Mouse (Mus musculus) limb, embryonic 14.5 days (tissue): ENCODE data around the gene Irf1. TPM values are rescaled to one million over a fixed set of nuclear protein-coding genes. Genes with fewer than 3 reads are reported as not detected.
"Not testable (repeated sequence)": the region's sequence is repeated elsewhere in the genome, so short reads cannot be mapped to it uniquely, and the experiment has no call there.

Experiments used
- ATAC-seq: fragments of 200-750 bp; cut with Nextera tagmentation; 2 replicates; pipeline ENCODE4 v1.8.0; 2017; ENCODE audit warnings: low read depth, moderate number of reproducible peaks, moderate TSS enrichment; ENCODE audit not compliant: low FRiP score
- DNase-seq: peaks from one replicate; pipeline ENCODE4 v3.0.0-alpha.2; 2015; ENCODE audit warnings: low spot score
- H3K27ac ChIP-seq: fragments of 300-500 bp; sonication (generic); replicated peaks from 2 replicates; pipeline ENCODE4 v1.5.1; 2014; ENCODE audit warnings: low read depth, mild to moderate bottlenecking, low read length, moderate library complexity, mixed read lengths
- H3K27me3 ChIP-seq: fragments of 300-500 bp; sonication (generic); 2 replicates; pipeline ENCODE4 v1.6.1; 2014; ENCODE audit warnings: low read length, mixed read lengths; ENCODE audit not compliant: control insufficient read depth, insufficient read depth
- H3K36me3 ChIP-seq: fragments of 300-500 bp; sonication (generic); 2 replicates; pipeline ENCODE4 v1.6.1; 2014; ENCODE audit warnings: mild to moderate bottlenecking, low read length, moderate library complexity, mixed read lengths; ENCODE audit not compliant: control insufficient read depth, insufficient read depth
- H3K4me1 ChIP-seq: fragments of 300-500 bp; sonication (generic); 2 replicates; pipeline ENCODE4 v1.6.1; 2014; ENCODE audit warnings: antibody characterized with exemption, low read length, mixed read lengths; ENCODE audit not compliant: control insufficient read depth, insufficient read depth
- H3K4me2 ChIP-seq: fragments of 300-500 bp; sonication (generic); replicated peaks from 2 replicates; pipeline ENCODE4 v1.6.1; 2014; ENCODE audit warnings: low read depth, mild to moderate bottlenecking, low read length, moderate library complexity; ENCODE audit not compliant: severe bottlenecking
- H3K4me3 ChIP-seq: fragments of 300-500 bp; sonication (generic); replicated peaks from 2 replicates; pipeline ENCODE4 v1.5.1; 2014; ENCODE audit warnings: low read length
- H3K9ac ChIP-seq: fragments of 300-500 bp; sonication (generic); 2 replicates; pipeline ENCODE4 v1.6.1; 2014; ENCODE audit warnings: mild to moderate bottlenecking, low read depth, low read length, moderate library complexity; ENCODE audit not compliant: severe bottlenecking
- H3K9me3 ChIP-seq: fragments of 300-500 bp; sonication (generic); 2 replicates; pipeline ENCODE4 v1.6.1; 2016; ENCODE audit warnings: low read length; ENCODE audit not compliant: control insufficient read depth
- POLR2A ChIP-seq: fragments of 200-500 bp; IDR thresholded peaks from 2 replicates; pipeline ENCODE4 v1.8.0; 2012; ENCODE audit warnings: inconsistent platforms, mild to moderate bottlenecking, moderate library complexity, borderline replicate concordance; ENCODE audit not compliant: insufficient read depth, insufficient read length; ENCODE audit errors: extremely low read depth
- WGBS: fragments of 180-500 bp; shearing (Covaris S2); extraction: QIAGEN DNeasy Blood & Tissue Kit; methylation state at CpG from one replicate; pipeline ENCODE4 v1.1.7; 2014; 5-methylcytosine and 5-hydroxymethylcytosine counted together
- polyA plus RNA-seq, 2 experiments: library from polyadenylated mRNA; depleted of rRNA in 1 of 2; stranded (reverse) in 1 of 2; unstranded in 1 of 2; fragments of >200 nt; fragmentation: Nextera tagmentation in 1 of 2; extraction: Ambion mirVana in 1 of 2; gene quantifications; 2 replicates each; pipeline versions ENCODE4 v1.2.1 to v1.2.3; 2012 to 2014

The Irf1 gene
- polyA plus RNA-seq, 2 experiments = 11.8 to 16.8 TPM

DNA sequence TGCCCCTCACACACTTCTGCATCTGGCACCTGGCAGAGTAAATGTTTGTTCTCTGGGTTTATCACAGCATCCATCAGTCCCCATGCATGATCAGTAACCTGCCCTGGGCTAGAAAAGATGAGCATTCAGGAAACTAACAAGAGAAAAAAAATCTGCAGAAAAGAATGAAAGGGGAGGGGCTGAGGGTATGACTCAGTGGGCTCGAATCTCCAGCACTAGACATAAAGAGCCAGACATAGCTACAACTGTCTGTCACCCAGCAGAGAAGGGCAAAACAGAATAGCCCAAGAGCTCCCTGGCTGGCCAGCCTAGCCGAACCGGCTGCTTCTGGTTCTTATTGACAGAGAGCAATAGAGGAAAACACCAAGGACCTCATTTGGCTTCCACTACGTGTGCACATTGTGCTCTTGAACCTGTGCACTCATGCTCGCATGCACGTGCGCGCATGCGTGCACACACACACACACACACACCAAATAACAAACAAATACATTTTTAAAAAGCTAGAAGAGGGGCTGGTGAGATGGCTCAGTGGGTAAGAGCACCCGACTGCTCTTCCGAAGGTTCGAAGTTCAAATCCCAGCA is 14.7 kb upstream of the Irf1 start:
- no peak overlapping the region for H3K4me2 ChIP-seq
- no peak for ATAC-seq
- H3K4me1 ChIP-seq = peaks cover 8% of the 10 kb centered on the region
- no peaks in the 10 kb centered on the region for H3K36me3 ChIP-seq
- DNase-seq = no peak
- no peak overlapping the region for H3K4me3 ChIP-seq
- H3K9ac ChIP-seq = no peak overlapping the region
- no peak overlapping the region for H3K27ac ChIP-seq
- 78% methylated on average over 12 of the region's 12 CpGs for WGBS
- TF ChIP-seq POLR2A = no peak
- no peaks in the 10 kb centered on the region for H3K9me3 ChIP-seq
- no peaks in the 10 kb centered on the region for H3K27me3 ChIP-seq

GRCm38 (mm10) chr11:53757612-53758011 is 12.2 kb upstream of the Irf1 start:
- no peaks in the 10 kb centered on the region for H3K9me3 ChIP-seq
- DNase-seq (no peak), ATAC-seq (no peak)
- no peak overlapping the region for H3K9ac ChIP-seq
- no peak overlapping the region for H3K27ac ChIP-seq
- H3K4me1 ChIP-seq = peaks cover 27% of the 10 kb centered on the region
- H3K4me2 ChIP-seq = no peak overlapping the region
- no peak for TF ChIP-seq POLR2A
- no peaks in the 10 kb centered on the region for H3K27me3 ChIP-seq
- no peaks in the 10 kb centered on the region for H3K36me3 ChIP-seq
- H3K4me3 ChIP-seq = no peak overlapping the region
- WGBS = 79% methylated on average over 4 of the region's 4 CpGs

- not testable (repeated sequence) for H3K27me3 ChIP-seq, H3K4me3 ChIP-seq, H3K9me3 ChIP-seq, DNase-seq, ATAC-seq, H3K4me2 ChIP-seq, H3K27ac ChIP-seq, H3K9ac ChIP-seq, H3K36me3 ChIP-seq
- peaks cover 31% of the 10 kb centered on the region for H3K4me1 ChIP-seq
- 74% methylated on average over 8 of the region's 9 CpGs for WGBS
These were observed 11.8 kb upstream of the Irf1 start for GRCm38 (mm10) chr11:53758033-53758432.

GRCm38 (mm10) chr11:53758791-53759351 is 10.9 kb upstream of the Irf1 start:
- no peak for TF ChIP-seq POLR2A
- H3K4me1 ChIP-seq = peaks cover 39% of the 10 kb centered on the region
- no peaks in the 10 kb centered on the region for H3K36me3 ChIP-seq
- H3K9me3 ChIP-seq = no peaks in the 10 kb centered on the region
- no peak overlapping the region for H3K4me3 ChIP-seq
- DNase-seq (no peak), ATAC-seq (no peak)
- no peak overlapping the region for H3K9ac ChIP-seq
- H3K27me3 ChIP-seq = no peaks in the 10 kb centered on the region
- no peak overlapping the region for H3K4me2 ChIP-seq
- no peak overlapping the region; the same call in 1 of the 2 replicates for H3K27ac ChIP-seq
- 48% methylated on average over 6 of the region's 6 CpGs for WGBS

DNA sequence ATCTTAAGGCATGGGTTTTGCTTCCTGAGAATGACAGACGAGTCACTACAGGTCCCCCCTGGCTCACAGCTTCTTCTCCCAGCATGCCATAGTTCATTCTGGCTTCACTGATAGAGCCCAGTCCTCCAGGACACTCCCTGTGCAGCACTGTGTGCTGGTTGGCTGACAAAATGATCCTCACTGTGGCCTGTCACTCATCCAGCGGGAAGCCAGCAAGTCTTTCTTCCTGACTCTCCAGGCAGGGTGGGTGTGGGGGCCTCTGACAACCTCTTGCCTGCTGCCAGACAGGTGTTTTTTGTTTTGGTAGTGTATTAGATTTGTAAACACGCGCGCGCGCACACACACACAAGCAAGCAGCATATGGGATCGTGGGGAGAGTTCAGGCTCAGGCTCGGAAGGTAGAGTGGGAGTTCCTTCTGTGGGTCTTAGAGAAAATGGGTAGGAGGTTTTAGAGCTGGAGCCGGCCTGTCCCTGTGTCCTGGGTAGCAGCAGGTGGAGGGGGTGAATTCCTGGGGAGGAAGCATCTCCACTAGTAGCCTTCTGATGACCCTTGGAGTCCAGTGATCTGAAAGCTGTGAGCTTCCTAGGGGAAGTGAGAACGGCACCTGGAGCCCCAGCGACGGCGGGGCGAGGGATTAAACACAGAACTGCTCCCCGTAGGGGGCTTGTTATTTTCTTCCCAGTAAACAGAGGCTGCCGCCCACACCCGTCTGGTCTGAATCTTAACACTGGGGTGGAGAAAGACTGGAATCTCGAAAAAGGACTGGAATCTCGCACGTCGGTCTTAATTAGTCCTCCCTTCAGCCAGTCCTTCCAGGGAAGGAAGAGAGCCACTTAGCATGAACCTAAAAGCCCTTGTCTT is 10.0 kb upstream of the Irf1 start:
- Histone ChIP-seq H3K4me1 (peaks cover 40% of the 10 kb centered on the region), H3K9ac (no peak overlapping the region), H3K4me3 (no peak overlapping the region), H3K27me3 (no peaks in the 10 kb centered on the region), H3K4me2 (no peak overlapping the region), H3K27ac (no peak overlapping the region; the same call in 1 of the 2 replicates), H3K9me3 (no peaks in the 10 kb centered on the region), H3K36me3 (no peaks in the 10 kb centered on the region)
- ATAC-seq (no peak), DNase-seq (no peak)
- WGBS = 8% methylated on average over 22 of the region's 22 CpGs
- TF ChIP-seq POLR2A = no peak
